Mouse (Mus musculus) right cerebral cortex, adult 2 months (tissue): ENCODE results near the gene Tma7.

Source experiments
- DNase-seq, 2 experiments: peaks; one replicate each; pipeline ENCODE4 v3.0.0; 2021 to 2022; ENCODE audit warnings: low spot score in 2 of 2

Gene Tma7

DNA sequence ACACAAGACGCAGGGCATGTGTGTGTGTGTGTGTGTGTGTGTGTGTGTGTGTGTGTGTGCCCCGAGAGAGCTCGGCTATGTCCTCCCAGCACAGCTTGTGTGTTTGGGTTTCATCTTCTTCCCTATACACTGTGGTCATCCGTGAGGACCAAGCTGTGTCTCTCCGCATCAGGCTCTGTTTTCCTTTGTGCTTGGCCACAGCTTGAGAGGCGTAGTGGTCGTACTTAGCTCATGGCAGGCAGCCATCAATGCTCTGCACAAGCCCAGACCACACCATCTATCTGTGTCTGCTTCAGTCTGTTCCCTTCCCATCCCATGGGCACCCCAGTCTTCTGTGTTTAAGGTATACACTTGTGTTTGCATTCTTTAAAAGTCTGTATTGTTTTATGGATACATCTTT, 41.0 kb downstream of the Tma7 start:
- no peak for DNase-seq

- DNase-seq = no peak
Observed at GRCm38 (mm10) chr9:109040906-109041305, 41.5 kb downstream of the Tma7 start.

DNA sequence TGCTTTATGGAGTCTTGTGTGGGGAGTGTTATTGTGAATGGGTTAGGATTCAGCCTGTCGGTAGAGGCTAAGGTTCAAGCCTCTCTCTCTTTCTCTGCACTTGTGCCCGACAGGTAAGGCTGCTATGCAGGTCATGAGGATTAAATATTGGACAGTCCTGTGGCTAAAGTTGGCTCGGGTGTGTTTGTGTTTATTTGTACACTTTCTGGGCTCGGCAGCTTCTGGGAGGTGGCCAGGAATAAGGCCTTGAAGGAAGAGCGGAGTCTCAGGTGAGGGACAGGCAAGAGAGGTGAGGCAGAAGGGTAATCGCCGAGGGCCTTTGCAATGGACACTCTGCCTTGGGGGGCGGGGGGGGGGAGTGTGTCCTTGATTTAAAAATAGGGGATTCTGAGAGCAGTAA, 42.2 kb downstream of the Tma7 start:
- no peak for DNase-seq

DNA sequence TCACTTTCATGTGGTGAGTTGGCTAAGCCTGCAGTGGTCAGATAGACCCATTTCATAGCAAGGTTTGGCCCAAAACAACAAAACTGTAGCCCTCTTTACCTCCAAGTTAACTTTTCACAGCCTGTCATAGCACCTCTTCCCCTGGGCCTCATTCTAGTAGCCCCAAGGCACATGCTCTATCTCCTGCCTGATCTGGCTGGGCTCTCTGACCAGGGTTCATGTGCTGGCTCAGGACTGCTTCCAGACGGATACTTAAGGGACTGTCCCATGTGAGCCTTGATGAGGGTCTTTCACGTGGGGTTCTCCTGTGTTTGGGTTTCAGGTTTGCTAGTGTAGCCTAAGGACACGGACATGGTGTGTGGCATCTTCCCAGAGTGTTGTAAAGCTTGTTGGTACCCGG, 42.7 kb downstream of the Tma7 start:
- no peak for DNase-seq

- no peak for DNase-seq
Observed at GRCm38 (mm10) chr9:109038901-109039364, 43.5 kb downstream of the Tma7 start.

DNA sequence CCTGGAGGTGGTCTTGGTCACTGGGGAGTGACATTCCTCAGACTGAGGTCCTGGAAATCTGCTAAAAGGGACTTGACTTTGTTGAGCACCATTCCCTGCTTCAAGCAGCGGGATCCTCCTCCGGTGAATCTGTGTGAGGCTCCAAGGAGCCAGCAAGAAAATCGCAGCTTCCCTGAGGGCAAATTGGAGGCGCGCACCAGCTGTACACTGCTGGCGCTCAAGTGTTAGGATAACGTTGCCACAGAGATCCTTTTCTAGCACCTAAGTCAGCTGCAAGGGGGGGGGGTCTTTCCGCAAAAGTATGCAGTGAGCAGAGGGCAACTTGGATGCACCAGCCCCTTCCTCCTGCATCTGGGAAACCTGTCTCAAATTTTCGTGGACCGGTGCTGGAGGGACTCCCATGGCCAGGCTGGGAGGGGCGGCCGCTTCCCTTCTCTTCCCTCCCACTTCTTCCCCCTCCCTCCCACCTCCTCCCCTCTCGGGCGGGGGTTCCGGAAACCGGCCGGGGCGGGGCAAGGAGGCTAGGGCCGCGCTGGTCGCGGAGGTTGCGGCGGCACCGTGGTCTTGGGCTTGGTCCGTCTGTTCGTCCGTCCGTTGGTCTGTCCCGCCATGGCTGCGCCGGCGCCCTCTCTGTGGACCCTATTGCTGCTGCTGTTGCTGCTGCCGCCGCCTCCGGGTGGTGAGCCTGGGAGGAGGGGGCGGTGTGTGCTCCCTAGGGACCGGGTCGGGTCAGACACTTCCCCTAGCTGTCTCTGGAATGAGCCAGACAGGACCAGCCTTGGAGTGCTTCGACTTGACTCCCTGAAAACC, 44.1 kb downstream of the Tma7 start, which contains the start of gene Shisa5:
Shisa5 (plus strand) TSS at position 480 of the 810 bp plus-strand sequence.
- DNase-seq = no peak

DNA sequence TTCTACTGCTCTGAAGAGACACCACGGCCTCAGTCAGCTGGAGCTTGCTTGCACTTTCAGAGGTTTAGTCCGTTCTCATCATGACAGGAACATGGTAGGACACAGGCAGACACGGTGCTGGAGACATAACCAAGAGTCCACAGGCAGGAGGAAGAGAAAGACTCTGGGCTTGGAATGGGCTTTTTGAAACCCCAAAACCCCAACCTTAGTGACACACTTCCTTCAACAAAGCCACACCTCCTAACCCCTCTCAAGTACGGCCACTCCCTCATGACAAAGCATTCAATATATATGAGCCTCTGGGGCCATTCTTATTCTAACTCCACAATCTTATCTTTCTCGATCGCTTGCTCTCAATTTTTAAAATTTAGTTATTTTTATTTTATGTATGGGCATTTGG, 50.0 kb downstream of the Tma7 start:
- no peak for DNase-seq

DNA sequence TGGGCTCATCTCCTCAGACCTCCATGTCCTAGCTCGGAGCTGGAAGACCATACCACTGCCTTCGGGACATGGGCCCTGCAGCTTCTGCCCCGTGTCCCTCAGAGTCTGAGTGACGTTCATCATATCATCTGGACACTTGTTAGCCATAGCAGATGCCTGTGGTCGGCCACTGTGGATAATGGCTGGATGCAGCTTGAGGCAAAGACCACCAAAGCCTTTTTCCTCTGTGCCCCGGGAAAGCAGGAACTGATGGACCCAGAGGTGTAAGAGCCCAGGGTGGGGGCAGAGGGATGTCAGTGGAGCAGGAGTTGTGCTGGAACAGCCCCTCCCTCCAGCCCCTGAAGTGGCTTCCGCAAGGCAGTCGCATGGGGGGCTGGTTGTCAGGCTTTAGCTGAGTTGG, 50.7 kb downstream of the Tma7 start:
- DNase-seq = no peak

DNA sequence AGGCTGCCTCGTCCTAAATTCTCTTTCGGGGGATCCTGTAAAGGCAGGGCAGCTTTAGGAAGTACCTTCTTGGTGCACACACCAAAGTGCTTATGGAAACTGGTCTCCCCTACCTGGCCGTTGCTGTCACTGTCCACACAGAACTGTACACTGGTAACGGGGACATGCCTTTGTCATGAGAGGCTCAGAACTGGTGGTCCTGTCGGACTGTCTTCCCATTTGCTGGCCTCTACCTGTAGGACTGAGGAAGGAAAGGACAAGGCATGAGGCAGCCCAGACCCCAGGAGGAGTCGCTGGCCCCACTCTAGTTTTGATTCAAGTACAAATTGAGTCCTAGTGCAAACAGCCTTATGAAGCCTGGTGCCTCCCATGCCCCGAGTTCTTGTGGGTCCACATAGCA, 51.4 kb downstream of the Tma7 start:
- no peak for DNase-seq

GRCm38 (mm10) chr9:109030312-109030711, 52.1 kb downstream of the Tma7 start:
- DNase-seq = no peak

DNA sequence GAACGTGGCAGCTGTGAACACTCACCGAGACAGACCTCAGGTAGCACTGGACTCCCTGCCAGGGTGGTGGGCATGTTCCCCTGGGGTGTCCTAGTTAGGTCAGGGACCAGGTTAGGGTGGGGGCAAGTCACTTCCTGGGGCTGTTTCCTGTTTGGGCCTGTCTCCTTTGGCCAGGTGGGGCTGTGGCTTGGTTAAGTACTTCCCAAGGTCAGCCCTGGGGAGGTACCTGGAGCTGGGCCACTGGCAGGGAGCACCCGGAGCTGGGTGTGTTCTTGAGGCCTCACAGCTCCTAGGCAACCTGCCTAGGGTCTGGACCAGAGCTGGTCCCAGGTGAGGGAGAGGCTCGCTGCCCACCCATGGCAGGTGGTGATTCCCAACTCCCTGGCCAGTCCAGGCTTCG, 53.5 kb downstream of the Tma7 start:
- DNase-seq = no peak

DNA sequence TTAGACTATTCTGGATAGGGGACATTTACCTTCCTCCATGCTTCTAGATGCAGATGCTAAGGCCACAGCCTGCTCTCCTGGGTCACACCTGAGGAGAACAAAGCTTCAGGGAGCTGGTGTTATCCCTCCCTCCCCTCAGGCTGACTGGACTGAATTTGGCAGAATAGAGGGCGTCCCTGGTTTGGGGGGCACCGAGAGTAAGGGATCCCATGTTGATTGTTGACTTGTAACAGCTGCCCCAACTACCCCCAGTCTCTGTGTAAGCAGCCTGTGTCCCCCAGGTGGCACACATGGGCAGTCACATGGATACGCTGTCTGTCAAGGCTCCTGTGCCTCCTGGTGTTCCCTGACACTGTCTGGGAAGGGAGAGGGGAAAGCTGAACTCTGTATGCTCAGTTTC, 54.0 kb downstream of the Tma7 start:
- DNase-seq = no peak

DNA sequence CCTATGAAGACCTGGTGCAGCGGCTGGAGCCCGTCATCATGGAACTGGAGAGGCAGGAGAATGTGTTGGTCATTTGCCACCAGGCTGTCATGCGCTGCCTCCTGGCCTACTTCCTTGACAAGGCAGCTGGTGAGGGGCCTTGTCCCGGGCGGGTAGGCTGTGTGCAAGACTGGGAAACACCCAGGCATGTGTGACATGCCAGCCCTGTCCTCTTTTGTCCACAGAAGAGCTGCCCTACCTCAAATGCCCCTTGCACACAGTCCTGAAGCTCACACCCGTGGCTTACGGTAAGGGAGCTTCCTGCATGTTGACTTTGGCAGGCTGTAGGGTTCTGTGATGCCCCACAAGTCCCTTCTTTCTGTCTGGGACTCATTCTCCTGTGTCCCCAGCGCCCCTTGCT, 54.9 kb downstream of the Tma7 start:
- DNase-seq = no peak
